Mouse (Mus musculus) adipose tissue, adult 10 weeks (tissue): ENCODE measurements around the gene Ptpn4. TPM values are rescaled to one million over a fixed set of nuclear protein-coding genes. Genes with fewer than 3 reads are reported as not detected.

Experiments
- polyA plus RNA-seq: library from polyadenylated mRNA; stranded (reverse); fragments of 350-450 nt; fragmentation: Illumina TruSeq; extraction: RNeasy Lipid Tissue Mini Kit (QIAGEN cat#74804); gene quantifications from one replicate; pipeline ENCODE4 v1.2.3, GENCODE M21; 2014; ENCODE audit warnings: low read depth, low replicate concordance

The Ptpn4 gene
- 5.6 TPM for polyA plus RNA-seq

GRCm38 (mm10) chr1:119837035-119837751 is at the start of gene Ptpn4:
TSS of gene Ptpn4 (minus strand) at chr1:119837613.

GRCm38 (mm10) chr1:119648205-119649111 is 189.0 kb downstream of the Ptpn4 start, which contains the start of gene Epb41l5:
TSS of gene Epb41l5 (minus strand) at chr1:119649000.

Other genes starting within 250 kb of the Ptpn4 start
- 20.8 TPM for gene Epb41l5, start 188.6 kb downstream of the Ptpn4 start, polyA plus RNA-seq
- 5.0 TPM for gene Tmem177, start 75.6 kb upstream of the Ptpn4 start, polyA plus RNA-seq
- gene Cfap221, start 159.6 kb upstream of the Ptpn4 start, polyA plus RNA-seq = 1.9 TPM
- 4.3 TPM for gene Sctr, start 169.3 kb upstream of the Ptpn4 start, polyA plus RNA-seq
- 31.8 TPM for gene Tmem37, start 236.5 kb upstream of the Ptpn4 start, polyA plus RNA-seq